ENCODE assay signal across 1 mouse cellular context in genomic region chr10:43765275-43765674, GRCm38 (mm10).
TF ChIP-seq lines count a peak whose summit lies in the region.

No protein-coding gene starts in this region.

TF ChIP-seq in MEL, 35 proteins besides CTCF, POLR2A, EP300 and RAD21 (continued from another document):
- 0 out of 2 replicates have a peak, but pooled peaks have one; percentile 20 for TF ChIP-seq MYC (IDR thresholded peaks at IDR 0.05; ENCODE audit: low read depth, low read length)
- TF ChIP-seq TBP (IDR thresholded peaks at IDR 0.05; ENCODE audit: low read depth, low read length) = peak; percentile 88
- TF ChIP-seq MEF2A (IDR thresholded peaks at IDR 0.05; ENCODE audit: extremely low read depth, insufficient replicate concordance, low read depth, low read length, poor library complexity, severe bottlenecking) = no peak
- no peak for TF ChIP-seq GABPA (IDR thresholded peaks at IDR 0.05; ENCODE audit: low read depth, low read length)
- no peak for TF ChIP-seq MXI1 (IDR thresholded peaks at IDR 0.05; ENCODE audit: low read depth, low read length)
- peak; percentile 66 for TF ChIP-seq TCF12 (IDR thresholded peaks at IDR 0.05; ENCODE audit: low read depth, low read length)
- TF ChIP-seq E2F4 (IDR thresholded peaks at IDR 0.05; ENCODE audit: borderline replicate concordance, low read depth, low read length) = no peak
- TF ChIP-seq TAL1 (IDR thresholded peaks at IDR 0.05; ENCODE audit: low read length) = peak; percentile 53; the same call in 1 of the 2 replicates
- peak; percentile 41; the same call in 1 of the 2 replicates for TF ChIP-seq GATA1 (IDR thresholded peaks at IDR 0.05; ENCODE audit: low read depth, low read length)
- TF ChIP-seq JUND (IDR thresholded peaks at IDR 0.05; ENCODE audit: low read depth, low read length) = no peak
- TF ChIP-seq MAX (IDR thresholded peaks at IDR 0.05; ENCODE audit: low read length) = no peak
- no peak for TF ChIP-seq ZC3H11A (IDR thresholded peaks at IDR 0.05; ENCODE audit: low read depth, low read length)
- TF ChIP-seq POLR2AphosphoS5 (IDR thresholded peaks at IDR 0.05; ENCODE audit: borderline replicate concordance, low read depth, low read length) = no peak
- no peak for TF ChIP-seq USF1 (IDR thresholded peaks at IDR 0.05; ENCODE audit: low read depth, low read length)
- TF ChIP-seq ZKSCAN1 (IDR thresholded peaks at IDR 0.05; ENCODE audit: low read depth, low read length) = no peak
- TF ChIP-seq ELF1 (IDR thresholded peaks at IDR 0.05; ENCODE audit: low read depth, low read length) = peak; percentile 47; the same call in 1 of the 2 replicates
- 0 out of 2 replicates have a peak, but pooled peaks have one; percentile 7 for TF ChIP-seq SMC3 (IDR thresholded peaks at IDR 0.05; ENCODE audit: low read depth, low read length)
- no peak for TF ChIP-seq CHD2 (IDR thresholded peaks at IDR 0.05; ENCODE audit: low read length)
- no peak for TF ChIP-seq HCFC1 (IDR thresholded peaks at IDR 0.05; ENCODE audit: low read depth, low read length)
